Mouse (Mus musculus): ENCODE measurements around the gene Brms1.

Brms1 gene

DNA sequence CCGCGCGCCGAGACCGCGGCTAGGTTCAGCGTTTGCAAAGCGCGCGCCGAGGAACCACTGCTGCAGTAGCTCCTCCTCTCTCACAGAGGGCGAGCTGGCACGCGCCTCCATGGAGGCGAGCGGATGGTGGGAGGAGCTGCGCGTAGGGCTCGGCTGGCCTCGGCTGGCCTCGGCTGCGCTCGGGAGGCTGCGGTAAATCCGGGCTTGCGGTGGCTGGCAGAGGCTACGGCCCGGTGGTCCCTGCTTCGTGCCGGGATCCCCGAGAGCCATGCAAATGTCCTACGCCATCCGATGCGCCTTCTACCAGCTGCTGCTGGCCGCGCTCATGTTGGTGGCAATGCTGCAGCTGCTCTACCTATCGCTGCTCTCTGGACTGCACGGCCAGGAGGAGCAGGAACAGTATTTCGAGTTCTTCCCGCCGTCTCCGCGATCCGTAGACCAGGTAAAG lies 2.4 kb upstream of the Brms1 start, which contains the start of the genes B4gat1 and AC124502.3:
TSS of gene B4gat1 (plus strand) at position 118 of the 448 bp plus-strand sequence.
TSS of gene AC124502.3 (plus strand) at position 183 of the 448 bp plus-strand sequence.
- DNase-seq (ENCODE audit: low read depth, low spot score), result peak; percentile 82

DNA sequence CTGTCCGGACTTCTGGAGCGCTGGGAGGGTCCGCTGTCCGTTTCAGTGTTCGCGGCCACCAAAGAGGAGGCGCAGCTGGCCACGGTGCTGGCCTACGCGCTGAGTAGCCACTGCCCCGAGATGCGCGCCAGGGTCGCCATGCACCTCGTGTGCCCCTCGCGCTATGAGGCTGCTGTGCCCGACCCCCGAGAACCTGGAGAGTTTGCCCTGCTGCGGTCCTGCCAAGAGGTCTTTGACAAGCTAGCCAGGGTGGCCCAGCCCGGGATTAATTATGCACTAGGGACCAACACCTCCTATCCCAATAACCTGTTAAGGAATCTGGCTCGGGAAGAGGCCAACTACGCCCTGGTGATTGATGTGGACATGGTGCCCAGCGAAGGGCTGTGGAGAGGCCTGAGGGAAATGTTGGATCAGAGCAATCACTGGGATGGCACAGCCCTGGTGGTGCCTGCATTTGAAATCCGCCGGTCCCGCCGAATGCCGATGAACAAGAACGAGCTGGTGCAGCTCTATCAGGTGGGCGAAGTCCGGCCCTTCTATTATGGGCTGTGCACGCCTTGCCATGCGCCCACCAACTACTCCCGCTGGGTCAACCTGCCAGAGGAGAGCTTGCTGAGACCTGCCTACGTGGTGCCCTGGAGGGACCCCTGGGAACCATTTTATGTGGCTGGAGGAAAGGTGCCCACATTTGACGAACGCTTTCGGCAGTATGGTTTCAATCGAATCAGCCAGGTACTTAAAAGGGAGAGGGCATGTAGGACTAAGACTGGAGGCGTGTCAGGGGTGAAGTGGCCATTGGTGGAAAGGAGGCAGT lies 1.6 kb upstream of the Brms1 start:
- DNase-seq (ENCODE audit: low read depth, low spot score), result no peak

DNA sequence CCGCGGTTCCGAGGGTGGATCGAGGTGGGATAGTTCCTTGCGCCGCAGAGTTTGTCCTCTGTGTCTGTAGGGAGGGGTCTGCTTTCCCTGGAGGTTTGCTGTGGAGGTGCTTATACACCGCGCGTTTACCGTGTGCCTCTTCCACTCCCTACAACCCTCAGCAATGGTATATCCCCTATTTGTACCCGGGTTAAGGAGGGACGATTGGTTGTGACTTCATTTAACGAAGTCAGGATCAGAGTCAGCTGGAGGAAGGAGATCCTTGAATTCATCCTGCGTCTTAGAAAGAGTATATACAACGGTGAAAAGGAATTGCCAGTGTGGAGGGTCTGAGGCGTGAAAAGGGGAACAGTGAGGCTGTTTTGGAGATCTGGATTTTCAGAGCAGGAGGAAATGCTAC lies 434 bp downstream of the Brms1 start:
- DNase-seq (ENCODE audit: low read depth, low spot score), result no peak

DNA sequence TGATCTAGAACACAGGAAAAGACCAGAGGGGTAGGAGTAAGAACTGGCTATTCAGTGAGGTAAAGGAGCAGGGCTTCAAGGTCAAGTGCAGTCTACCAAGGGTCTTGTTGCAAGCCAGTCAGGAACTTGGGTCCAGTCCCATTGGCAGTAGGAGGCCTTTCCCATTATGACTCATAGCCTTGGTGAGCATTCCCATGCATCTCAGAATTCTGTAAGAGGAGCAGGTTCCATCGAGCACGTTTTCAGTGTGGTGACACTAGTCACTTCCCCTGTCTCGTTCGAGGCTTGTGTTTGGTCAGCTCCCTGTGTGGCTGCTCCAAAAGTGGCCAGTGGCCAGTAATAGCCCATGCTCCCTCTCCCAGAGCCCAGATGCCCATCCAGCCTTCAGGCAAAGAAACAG lies 4.4 kb downstream of the Brms1 start:
- DNase-seq (ENCODE audit: low read depth, low spot score), result no peak

DNA sequence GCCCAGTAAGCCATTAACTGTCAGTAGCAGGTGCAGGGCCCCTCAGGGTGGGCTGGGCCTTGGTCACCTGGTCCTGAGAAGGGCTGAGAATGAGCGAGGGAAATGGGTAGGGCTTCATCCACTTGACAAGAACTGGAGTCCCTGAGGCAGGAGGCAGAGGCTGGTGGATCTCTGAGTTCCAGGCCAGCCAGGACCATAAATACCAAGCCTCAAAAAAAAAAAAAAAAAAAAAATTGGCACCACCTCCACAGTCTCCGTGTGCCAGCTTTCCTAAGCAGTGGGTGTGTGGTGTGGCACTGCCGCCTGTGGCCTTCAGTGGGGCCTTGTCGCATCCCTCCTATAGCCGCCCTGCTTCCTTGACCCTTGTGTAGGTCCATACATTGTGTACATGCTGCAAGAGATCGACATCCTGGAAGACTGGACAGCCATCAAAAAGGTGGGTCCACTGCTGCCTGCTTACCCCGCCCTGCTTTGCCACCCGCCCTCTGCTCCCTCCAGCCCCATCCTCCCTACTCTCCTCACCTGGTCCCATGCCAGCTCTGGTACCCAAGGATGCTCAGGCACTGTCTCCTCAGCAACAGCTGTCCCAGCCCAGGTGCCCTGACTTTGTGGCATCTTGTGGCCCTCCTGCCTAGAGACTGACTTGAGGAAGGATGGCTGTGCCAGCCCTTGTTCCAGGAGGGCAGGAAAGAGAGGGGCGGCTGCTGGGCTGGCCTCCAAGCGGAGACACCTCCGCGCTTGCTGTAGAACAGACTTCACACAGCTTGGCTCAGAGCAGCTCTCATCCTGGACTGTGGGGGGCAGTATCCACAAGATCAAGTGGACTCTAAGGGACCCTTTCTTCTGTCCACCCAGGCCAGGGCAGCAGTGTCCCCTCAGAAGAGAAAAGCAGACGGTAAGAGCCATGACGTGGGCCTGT lies 7.2 kb downstream of the Brms1 start:
- DNase-seq (ENCODE audit: low read depth, low spot score), result no peak

DNA sequence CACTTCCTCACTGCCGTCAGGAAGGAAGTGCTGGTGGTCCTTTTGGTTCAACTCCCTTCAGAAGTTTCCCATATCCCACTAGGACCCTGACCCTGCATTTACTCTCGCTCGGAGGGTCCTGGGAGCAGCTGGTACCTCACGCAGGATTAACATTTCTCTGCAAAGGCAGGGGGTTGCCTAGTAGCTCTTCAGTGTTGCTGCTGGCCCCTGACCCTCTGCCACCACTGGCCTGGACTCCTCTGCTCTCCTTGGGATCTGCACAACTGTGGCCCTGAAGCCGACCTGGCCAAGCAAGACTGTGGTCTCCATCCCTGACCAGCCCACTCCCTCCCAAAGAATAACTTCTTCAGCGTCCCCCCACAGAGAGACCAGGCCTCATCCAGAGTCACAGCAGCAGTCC lies 8.2 kb downstream of the Brms1 start:
- DNase-seq (ENCODE audit: low read depth, low spot score), result no peak

DNA sequence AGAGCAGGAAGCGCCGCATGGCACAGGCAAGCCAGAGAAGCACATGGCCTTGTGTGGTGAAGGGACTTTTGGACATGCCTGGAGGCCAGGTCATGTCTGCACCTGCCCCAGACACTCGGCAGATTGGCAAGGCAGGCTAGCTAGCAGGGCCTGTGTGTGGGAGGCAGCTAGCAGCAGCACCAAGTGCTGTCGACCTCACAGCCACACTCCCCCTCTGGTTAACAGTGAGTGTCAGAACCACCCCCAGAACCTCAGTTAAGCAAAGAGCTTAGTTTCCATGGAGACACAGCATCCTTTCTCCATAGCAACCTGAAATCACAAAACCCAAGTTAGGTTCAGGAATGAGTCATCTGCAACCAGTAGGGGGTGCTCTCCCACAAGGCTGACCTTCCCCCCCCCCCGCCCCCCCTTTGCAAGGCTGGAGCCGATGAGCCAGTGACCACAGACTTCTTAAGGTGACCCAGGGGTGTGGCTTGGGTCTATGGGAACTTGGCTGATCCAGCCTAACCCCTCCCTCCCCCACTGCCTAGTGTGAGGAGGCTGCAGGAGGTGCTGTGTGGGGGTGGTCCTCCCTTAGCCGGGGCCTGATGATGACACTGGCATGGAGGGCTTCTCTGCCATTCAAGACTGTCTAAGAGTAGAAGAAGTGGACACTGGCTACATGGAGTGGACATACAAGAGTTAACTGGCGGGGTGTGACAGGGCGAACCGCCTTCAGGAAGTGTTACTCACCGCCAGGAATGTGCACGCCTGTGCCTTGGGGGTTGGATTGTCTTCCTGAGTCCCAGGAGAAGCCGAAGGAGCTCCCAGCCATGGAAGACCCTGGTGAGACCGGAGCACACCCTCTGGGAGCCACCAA lies 9.1 kb downstream of the Brms1 start, which contains the start of gene Rin1:
TSS of gene Rin1 (plus strand) at position 435 of the 859 bp plus-strand sequence.
- DNase-seq (ENCODE audit: low read depth, low spot score), result no peak

DNA sequence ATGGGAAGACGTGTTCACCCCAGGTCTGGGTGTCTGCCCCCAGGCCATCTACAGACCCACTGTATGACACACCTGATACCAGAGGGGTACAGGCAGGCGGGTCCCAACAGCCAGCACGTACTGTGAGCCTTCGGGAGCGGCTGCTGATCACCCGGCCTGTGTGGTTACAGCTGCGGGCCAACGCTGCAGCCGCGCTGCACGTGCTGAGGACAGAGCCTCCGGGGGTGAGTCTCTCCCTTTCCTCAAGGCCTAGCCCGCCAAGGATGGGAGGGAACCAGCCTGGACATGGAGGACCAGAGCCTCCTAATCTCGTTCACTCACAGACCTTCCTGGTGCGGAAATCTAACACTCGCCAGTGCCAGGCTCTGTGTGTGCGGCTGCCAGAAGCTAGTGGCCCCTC lies 9.9 kb downstream of the Brms1 start:
- DNase-seq (ENCODE audit: low read depth, low spot score), result no peak

DNA sequence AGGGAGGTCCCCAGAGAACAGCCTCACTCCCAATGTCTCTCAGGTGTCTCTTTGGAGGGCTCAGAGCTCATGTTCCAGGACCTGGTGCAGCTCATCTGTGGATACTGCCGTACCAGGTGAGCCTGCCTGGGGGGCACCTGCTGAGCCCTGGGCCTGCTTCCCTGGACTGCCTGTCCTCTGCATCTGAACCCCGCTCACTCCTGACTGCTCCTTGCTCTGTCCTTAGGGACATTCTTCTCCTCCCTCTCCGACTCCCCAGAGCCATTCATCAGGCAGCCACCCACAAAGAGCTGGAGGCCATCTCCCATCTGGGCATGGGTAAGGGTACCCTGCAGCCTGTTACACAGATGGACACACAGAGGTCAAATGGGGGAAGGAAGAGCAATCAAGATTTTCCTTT lies 10.4 kb downstream of the Brms1 start:
- no peak for DNase-seq (ENCODE audit: low read depth, low spot score)

DNA sequence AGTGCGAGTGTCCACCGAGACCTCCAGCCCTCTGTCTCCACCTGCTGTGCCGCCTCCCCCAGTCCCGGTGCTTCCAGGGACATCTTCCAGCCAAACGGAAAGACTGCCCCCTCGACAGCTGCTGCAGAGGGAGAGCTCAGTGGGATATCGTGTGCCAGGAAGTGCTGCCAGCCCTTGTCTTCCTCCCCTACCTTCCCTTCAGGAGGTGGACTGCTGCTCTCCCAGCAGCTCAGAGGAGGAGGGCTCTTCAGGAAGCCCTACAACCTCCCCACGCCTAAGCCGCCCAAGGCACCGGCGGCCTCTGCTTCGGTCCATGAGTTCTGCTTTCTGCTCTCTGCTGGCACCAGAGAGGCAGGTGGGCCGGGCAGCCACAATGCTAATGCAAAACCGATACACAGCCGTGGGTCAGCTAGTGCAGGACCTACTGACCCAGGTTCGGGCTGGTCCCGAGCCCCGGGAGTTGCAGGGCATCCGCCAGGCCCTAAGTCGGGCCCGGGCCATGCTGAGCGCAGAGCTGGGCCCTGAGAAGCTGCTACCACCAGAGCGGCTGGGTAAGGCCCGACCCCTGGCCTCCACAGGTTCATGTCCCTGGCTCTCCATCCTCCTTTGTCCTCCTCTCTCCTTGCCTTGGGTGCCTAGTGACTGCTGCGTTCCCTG lies 11.1 kb downstream of the Brms1 start:
- DNase-seq (ENCODE audit: low read depth, low spot score), result no peak

DNA sequence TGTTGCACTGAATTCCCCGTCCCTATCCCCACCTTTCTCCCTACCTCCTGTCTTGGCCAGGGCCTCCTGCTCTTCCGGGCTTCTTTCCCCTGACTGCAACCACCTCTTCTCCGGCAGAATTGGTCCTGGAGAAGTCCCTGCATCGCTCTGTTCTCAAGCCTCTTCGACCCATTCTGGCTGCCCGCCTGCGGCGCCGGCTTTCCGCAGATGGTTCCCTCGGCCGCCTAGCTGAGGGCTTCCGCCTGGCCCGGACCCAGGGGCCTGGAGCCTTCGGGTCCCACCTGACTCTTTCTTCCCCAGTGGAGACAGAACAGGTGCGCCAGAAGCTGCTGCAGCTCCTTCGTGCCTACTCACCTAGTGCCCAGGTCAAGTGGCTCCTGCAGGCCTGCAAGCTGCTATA lies 11.7 kb downstream of the Brms1 start:
- DNase-seq (ENCODE audit: low read depth, low spot score), result no peak

DNA sequence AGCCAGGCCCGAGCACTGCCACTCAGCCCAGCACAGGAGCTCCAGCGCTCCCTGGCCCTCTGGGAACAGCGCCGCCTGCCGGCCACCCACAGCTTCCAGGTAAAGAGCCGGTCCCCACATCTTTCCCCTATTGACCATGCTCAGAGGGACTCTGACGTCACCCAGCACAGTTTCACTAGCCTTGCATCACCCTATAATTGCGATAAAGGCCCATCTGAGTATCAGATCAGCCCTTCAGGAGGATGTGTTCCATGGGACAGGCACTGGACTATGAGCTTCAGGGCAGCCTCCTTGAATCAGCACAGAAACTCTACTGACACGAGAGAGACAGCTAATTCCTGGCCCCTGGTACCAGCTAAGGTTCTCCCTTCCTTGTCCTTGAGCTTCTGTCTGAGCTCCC lies 12.8 kb downstream of the Brms1 start:
- no peak for DNase-seq (ENCODE audit: low read depth, low spot score)

DNA sequence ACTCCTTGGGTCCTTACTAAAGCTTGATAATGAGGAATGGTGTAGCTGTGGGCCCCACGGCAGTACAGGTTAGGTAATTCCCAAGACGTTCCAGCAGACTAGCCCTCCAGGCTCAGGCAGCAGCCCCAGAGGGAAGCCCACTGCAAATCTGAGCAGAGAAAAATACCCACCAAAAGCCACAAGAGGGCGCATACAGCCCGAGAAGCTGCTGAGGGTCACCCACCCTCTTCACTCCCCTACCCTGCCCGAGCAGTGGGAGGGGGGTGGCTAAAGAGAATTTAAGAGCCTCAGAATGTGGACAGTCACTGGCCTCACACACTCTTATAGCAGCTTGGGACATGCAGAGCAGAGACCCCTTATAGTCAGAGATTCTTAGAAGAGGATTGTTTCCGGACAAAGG lies 15.1 kb downstream of the Brms1 start:
- no peak for DNase-seq (ENCODE audit: low read depth, low spot score)

DNA sequence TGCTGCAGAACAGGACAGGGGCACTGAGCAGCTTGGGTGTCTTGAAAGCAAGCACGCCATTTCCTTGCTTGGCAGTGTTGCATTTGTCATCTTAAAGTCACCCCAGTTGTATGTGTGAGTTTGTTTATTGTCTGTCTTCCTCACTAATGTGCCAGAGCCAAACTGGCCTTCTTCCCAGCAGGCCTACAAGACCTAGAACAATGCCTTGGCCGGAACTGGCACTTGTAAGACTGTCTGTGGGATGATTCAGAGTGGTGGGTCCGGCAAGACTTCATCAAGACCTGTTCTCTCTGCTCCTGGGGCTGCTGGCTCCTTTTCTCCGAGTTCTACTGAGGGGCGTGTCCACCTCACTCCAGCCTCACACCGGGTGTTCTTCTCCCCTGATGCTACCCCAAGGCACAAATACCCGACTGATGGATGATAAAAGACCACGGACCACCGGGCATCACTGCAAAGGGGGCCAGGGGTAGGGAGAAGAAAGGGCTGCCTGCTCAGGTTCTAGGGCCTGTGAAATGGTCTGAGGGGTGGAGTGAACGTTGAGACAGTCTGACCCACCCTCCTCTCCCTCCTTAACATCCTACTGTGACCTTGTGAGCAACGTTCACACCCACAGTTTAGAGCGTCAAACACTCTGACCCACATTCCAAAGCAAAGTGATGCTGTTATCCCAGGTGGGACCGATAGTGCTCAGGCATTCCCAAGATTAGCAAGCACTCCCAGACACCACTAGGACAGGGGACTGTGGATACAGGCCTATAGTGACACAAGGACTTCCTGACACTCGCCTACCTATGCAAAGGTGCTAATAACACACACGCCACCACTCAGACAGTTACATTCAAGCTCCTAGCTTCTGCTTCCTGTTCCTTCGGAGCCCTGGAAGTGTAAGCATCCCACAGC lies 17.0 kb downstream of the Brms1 start:
- no peak for DNase-seq (ENCODE audit: low read depth, low spot score)

DNA sequence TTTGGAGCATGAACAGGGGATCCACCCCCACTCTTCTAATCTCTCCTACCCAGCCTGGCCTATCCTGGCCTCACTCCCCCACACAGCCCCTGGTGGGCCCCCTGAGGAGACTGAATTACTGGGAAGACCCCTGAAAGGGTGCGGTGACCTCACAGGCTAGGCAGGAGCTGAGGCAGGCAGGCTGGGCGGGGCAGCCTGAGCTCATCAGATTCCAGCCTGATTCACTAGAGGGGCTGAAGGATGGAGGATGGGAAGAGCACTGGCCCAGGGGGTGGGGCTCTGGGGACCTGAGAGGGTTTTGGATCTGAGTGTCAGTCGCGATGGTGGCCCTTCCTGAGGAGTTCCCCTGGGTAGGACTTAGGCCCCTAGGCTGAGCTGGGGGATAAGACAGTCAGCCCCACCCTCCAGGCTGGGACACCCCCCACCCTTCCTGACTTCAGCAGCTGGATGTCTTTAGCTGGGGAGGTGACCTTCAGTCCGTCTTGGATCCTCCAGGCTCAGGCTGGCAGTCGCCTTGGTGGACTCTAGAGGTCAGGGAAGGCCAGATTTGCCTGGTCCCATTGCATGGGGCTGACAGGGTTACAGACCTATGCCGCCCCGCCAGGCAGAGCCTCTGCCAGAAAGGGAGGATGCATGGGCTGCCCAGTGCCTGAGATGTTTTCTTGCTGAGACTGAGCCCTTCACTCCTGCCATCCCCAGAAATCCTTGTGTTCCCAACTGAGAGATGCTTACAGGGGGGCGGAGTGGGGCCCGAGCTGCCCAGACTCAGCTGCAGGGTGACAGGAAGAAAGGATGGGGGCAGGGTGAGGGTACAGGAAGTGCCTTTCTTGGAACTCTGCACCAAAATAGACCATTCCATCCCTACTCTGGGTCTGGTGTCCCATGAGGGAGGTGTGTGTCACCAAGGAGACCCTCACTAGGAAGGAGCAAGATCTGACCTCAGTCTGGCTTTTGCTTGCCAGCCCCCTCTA lies 17.9 kb downstream of the Brms1 start:
- DNase-seq (ENCODE audit: low read depth, low spot score), result no peak

DNA sequence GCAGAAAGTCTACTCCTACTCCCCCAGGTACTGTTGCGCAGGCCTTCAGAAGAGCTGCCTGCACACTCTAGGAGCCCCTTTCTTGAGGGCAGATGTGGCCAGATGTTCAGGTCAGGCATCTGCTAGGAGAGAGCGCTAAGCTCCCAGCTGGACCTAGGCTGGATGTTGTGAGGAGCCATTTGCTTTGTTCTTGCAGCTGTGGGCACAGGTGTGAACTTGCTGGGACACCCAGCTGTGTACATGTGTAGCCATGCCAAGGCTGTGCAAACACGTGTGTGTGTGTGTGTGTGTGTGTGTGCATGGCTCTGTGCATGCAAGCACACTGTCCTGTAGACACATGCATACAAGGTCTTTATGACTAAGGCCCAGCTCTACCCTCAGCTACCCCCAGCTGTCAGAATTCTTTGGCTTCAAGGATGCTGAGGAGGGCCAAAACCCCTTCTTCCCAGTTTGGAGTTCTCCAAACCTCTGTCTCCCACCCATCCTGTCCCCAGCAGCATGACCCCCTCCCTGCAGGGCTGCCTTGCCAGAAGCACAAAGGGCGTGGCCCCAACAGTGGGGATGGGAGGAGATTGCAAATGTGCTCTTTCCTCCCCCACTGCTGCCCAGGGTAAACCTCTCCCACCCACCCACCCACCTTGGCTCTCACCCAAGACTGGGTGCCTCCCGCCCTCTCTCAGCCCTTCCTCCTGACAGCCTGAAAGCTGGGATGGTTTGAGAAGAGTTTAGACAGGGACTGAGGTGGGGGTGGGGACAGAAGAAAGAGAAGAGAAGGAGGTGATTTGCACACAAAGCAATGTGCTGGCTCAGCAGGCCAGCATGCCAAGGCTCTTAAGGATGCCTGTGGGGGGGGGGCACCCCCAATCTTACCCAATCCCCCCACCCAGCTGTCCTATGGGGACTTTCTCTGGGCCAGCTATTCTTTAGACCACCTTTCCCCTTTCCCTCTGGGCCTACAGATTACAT lies 19.5 kb downstream of the Brms1 start:
- no peak for DNase-seq (ENCODE audit: low read depth, low spot score)

DNA sequence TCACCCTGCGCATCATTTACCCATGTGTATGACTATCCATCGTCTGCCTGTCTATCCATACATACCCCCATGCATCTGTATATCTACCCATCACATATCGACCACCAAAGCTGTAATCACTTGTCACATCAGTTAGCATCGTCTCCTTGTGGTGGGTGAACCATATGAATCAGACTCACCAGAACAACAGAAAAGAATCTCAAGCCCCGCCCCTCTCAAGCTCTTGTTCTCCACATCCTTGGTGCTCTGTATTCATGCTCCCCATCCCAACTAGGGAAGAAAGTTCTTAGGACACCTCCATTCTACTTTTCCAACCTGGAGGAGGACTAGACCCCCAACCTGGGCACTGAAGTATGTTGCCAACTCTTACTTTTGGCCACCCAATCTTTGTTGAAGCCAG lies 20.9 kb downstream of the Brms1 start:
- no peak for DNase-seq (ENCODE audit: low read depth, low spot score)

DNA sequence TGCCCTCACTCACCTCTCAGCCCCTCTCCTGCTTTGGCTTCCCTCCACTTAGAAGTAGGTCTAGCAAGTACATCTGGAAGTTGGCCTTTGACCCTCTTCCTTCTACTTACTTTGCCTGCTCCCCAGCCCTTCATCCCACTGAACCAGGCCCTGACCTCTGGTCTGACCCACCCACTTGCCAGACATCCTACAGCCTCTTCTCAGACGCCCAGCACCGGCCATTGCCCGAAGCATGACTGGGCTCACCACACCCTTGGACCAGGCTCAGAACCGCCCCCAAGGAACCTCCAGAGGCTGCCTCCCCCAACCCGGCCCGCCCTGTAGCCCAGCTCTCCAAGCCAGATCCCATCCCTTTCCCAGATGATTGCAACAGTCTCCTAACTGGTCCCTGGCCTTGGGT lies 21.3 kb downstream of the Brms1 start:
- DNase-seq (ENCODE audit: low read depth, low spot score), result no peak
